7 mouse cellular contexts compared by ENCODE assay signal in genomic region chr14:47649631-47650337, GRCm38 (mm10). TPM values are rescaled to one million over a fixed set of nuclear protein-coding genes. Genes with fewer than 3 reads are reported as not detected.
A peak's percentile ranks its signal among the peaks of the same experiment; 100 is the strongest.
DNase-seq lines count a peak whose midpoint lies in the region; ATAC-seq and TF ChIP-seq lines count a peak whose summit lies in the region.

No protein-coding gene starts in this region.

- no peak for TF ChIP-seq CTCF in MEL (IDR thresholded peaks at IDR 0.05 in 2 of 3, conservative IDR thresholded peaks at IDR 0.05 in 1 of 3; ENCODE audit: control insufficient read depth in 1 of 3, insufficient read depth in 1 of 3, low read depth in 2 of 3, low read length in 3 of 3, poor library complexity in 1 of 3, severe bottlenecking in 1 of 3)
- TF ChIP-seq CTCF in bone marrow macrophage, adult 2 months (IDR thresholded peaks at IDR 0.05; ENCODE audit: low read depth, low read length): no peak

- H3K79me2 ChIP-seq in MEL (ENCODE audit: control insufficient read depth, insufficient read depth, low read length, poor library complexity): peaks cover 25% of the 10 kb centered on the region

- H3K4me2 ChIP-seq in forebrain, embryonic 12.5 days: peak overlapping the region; percentile 71

- H3K36me3 ChIP-seq in MEL (ENCODE audit: control insufficient read depth in 1 of 2, insufficient read depth in 2 of 2, low read length in 2 of 2): peaks cover 3 to 15% of the 10 kb centered on the region in 2 experiments; a peak in 3 of 4 replicates
- H3K36me3 ChIP-seq in forebrain, embryonic 12.5 days (replicated peaks): no peaks in the 10 kb centered on the region

- peak; percentile 56 for DNase-seq in MEL (ENCODE audit: low read depth, low spot score)
- DNase-seq in heart, postnatal 25 days (ENCODE audit: low spot score): peak; percentile 41
- peak; percentile 16 for DNase-seq in layer of hippocampus, adult 8-10 months (ENCODE audit: low spot score in 2 of 2)
- DNase-seq in lung, postnatal 4 days: peak; percentile 68 to 74
- DNase-seq in right cerebral cortex, postnatal 14 days: peak; percentile 44

- under 1% methylated on average over 46 of the region's 46 CpGs for WGBS in forebrain, embryonic 12.5 days

- peak overlapping the region; percentile 44 for H3K27ac ChIP-seq in MEL (ENCODE audit: control insufficient read depth, low read depth, low read length)
- H3K27ac ChIP-seq in bone marrow macrophage, adult 2 months (ENCODE audit: insufficient read depth, low read depth, low read length): peak overlapping the region; percentile 53
- H3K27ac ChIP-seq in forebrain, embryonic 12.5 days: peak overlapping the region; percentile 93

- H3K9me3 ChIP-seq in MEL (replicated peaks; ENCODE audit: insufficient read depth, low read length): no peaks in the 10 kb centered on the region
- H3K9me3 ChIP-seq in forebrain, embryonic 12.5 days: no peaks in the 10 kb centered on the region

- H3K9ac ChIP-seq in MEL (ENCODE audit: control insufficient read depth, low read depth, low read length, poor library complexity, severe bottlenecking): peak overlapping the region; percentile 87
- H3K9ac ChIP-seq in forebrain, embryonic 12.5 days: peak overlapping the region; percentile 89

- peak in 1 of 2 experiments; percentile 2; a peak in 2 of 4 replicates for TF ChIP-seq POLR2A in MEL (IDR thresholded peaks at IDR 0.05; ENCODE audit: control insufficient read depth in 1 of 2, insufficient read depth in 1 of 2, low read depth in 1 of 2, low read length in 2 of 2, poor library complexity in 1 of 2)
- no peak for TF ChIP-seq POLR2A in bone marrow macrophage, adult 2 months (IDR thresholded peaks at IDR 0.05; ENCODE audit: borderline replicate concordance, low read depth, low read length)

- intact Hi-C loops in heart, postnatal 25 days (cut with DNase I): loop anchor here (5.0 kb wide), 1 partner anchor 82 kb away; no protein-coding TSS in a partner anchor

- peak; percentile 84 for ATAC-seq in forebrain, embryonic 12.5 days (ENCODE audit: low FRiP score)

- no peaks in the 10 kb centered on the region for H3K27me3 ChIP-seq in MEL (ENCODE audit: control insufficient read depth in 1 of 2, insufficient read depth in 2 of 2, low read length in 2 of 2)
- peaks cover 4% of the 10 kb centered on the region; the same call in 1 of the 2 replicates for H3K27me3 ChIP-seq in forebrain, embryonic 12.5 days

- TF ChIP-seq RAD21 in MEL (IDR thresholded peaks at IDR 0.05; ENCODE audit: low read depth, low read length): no peak

- peak overlapping the region; percentile 74 to 100 for H3K4me3 ChIP-seq in MEL (ENCODE audit: control insufficient read depth in 1 of 2, insufficient read depth in 1 of 2, low read depth in 2 of 2, low read length in 2 of 2)
- peak overlapping the region; percentile 69 for H3K4me3 ChIP-seq in bone marrow macrophage, adult 2 months (ENCODE audit: insufficient read depth, low read length)
- H3K4me3 ChIP-seq in forebrain, embryonic 12.5 days (replicated peaks): peak overlapping the region; percentile 80

- no peak for TF ChIP-seq EP300 in MEL (IDR thresholded peaks at IDR 0.05; ENCODE audit: low read depth in 1 of 2, low read length in 2 of 2)

- peaks cover 3 to 7% of the 10 kb centered on the region in 2 experiments; a peak in 3 of 4 replicates for H3K4me1 ChIP-seq in MEL (ENCODE audit: control insufficient read depth in 1 of 2, insufficient read depth in 2 of 2, low read length in 2 of 2)
- peaks cover 9% of the 10 kb centered on the region for H3K4me1 ChIP-seq in bone marrow macrophage, adult 2 months (ENCODE audit: control insufficient read depth, insufficient read depth, low read length)
- H3K4me1 ChIP-seq in forebrain, embryonic 12.5 days: peaks cover 13% of the 10 kb centered on the region

TF ChIP-seq in MEL, 35 proteins besides CTCF, POLR2A, EP300 and RAD21:
- TF ChIP-seq TBP (IDR thresholded peaks at IDR 0.05; ENCODE audit: low read depth, low read length) (no peak), SIN3A (IDR thresholded peaks at IDR 0.05; ENCODE audit: low read length) (peak; percentile 57; the same call in 1 of the 2 replicates), NRF1 (IDR thresholded peaks at IDR 0.05; ENCODE audit: insufficient read depth, low read depth, low read length, poor library complexity, severe bottlenecking) (peak; percentile 55), MXI1 (IDR thresholded peaks at IDR 0.05; ENCODE audit: low read depth, low read length) (peak; percentile 37; the same call in 1 of the 2 replicates), KAT2A (conservative IDR thresholded peaks at IDR 0.05; ENCODE audit: low read depth, low read length) (no peak), POLR2AphosphoS2 (IDR thresholded peaks at IDR 0.05; ENCODE audit: low read length) (no peak), NELFE (IDR thresholded peaks at IDR 0.05; ENCODE audit: low read depth, low read length) (peak; percentile 6), MYC (IDR thresholded peaks at IDR 0.05; ENCODE audit: low read depth, low read length) (0 out of 2 replicates have a peak, but pooled peaks have one; percentile 21), MAX (IDR thresholded peaks at IDR 0.05; ENCODE audit: low read length) (peak; percentile 62), MAFK (IDR thresholded peaks at IDR 0.05; ENCODE audit: borderline replicate concordance, low read depth, low read length) (no peak)

RNA-seq across cellular contexts. Expression of gene Ktn1, which starts 1.5 kb away (rescaled TPM):
- total RNA-seq in MEL (2012; rRNA removed): 26.0 and 27.0 TPM in 2 replicates
- polyA plus RNA-seq in MEL (2012; ENCODE audit: insufficient read depth in 1 of 2, insufficient read length in 2 of 2, low read depth in 1 of 2, low replicate concordance in 2 of 2, missing spikeins in 1 of 2): 100 to 1,000 TPM in 1 of 2 experiments, 10 to 100 TPM in 1; 40.3 to 168 TPM
- polyA plus RNA-seq in bone marrow macrophage, adult 2 months (2012; ENCODE audit: insufficient read depth, insufficient read length, missing spikeins): 25.4 and 41.7 TPM in 2 replicates
- polyA plus RNA-seq in forebrain, embryonic 12.5 days (2016; fragmentation: Nextera tagmentation; extraction: Ambion mirVana): 93.3 and 102 TPM in 2 replicates
- total RNA-seq in heart, postnatal 25 days (2021): 100 to 1,000 TPM; 187 to 193 TPM
- 10 to 100 TPM; 75.6 to 86.9 (median 83.7) TPM for total RNA-seq in layer of hippocampus, adult 8-10 months (2022)

Comparison
In these comparisons a context has a peak if more than half of its experiments do, and no peak if none do; other contexts are left out.
1. Peak in every context shown above with its lines: DNase-seq, ATAC-seq, H3K4me3 ChIP-seq and H3K27ac ChIP-seq.
2. DNase-seq: peak in every context shown above with its lines; median percentile 71 in lung, postnatal 4 days; 56 in MEL; 44 in right cerebral cortex, postnatal 14 days; 41 in heart, postnatal 25 days; 16 in layer of hippocampus, adult 8-10 months.